Mouse (Mus musculus) adrenal gland, postnatal 4 days (tissue): ENCODE measurements around the gene Ifitm3. TPM values are rescaled to one million over a fixed set of nuclear protein-coding genes. Genes with fewer than 3 reads are reported as not detected.
"Not testable (repeated sequence)": the region's sequence is repeated elsewhere in the genome, so short reads cannot be mapped to it uniquely, and the experiment has no call there.

Source experiments
- DNase-seq, 2 experiments: peaks; one replicate each; pipeline ENCODE4 v3.0.0; 2021 to 2022; ENCODE audit warnings: low spot score in 2 of 2, mixed read lengths in 2 of 2
- total RNA-seq, 2 experiments: library from RNA; stranded (reverse); gene quantifications; 2 replicates each; pipeline ENCODE4 v1.2.3; 2021

The Ifitm3 gene
- total RNA-seq, 2 experiments from 2014 or later, result 109 to 115 TPM

- not testable (repeated sequence) for DNase-seq
These were observed 41.9 kb downstream of the Ifitm3 start for GRCm38 (mm10) chr7:140968710-140969109.

- no peak for DNase-seq
These were observed 42.5 kb downstream of the Ifitm3 start for GRCm38 (mm10) chr7:140967862-140968591.

GRCm38 (mm10) chr7:140966921-140967320, 43.6 kb downstream of the Ifitm3 start, which contains the start of gene Ifitm1:
Ifitm1 (plus strand) TSS chr7:140967221.
- DNase-seq, result no peak

GRCm38 (mm10) chr7:140962733-140963132, 47.8 kb downstream of the Ifitm3 start:
- DNase-seq, result no peak

- DNase-seq, result no peak
These were observed 49.2 kb downstream of the Ifitm3 start for GRCm38 (mm10) chr7:140961416-140961815.

GRCm38 (mm10) chr7:140960026-140960425, 50.5 kb downstream of the Ifitm3 start:
- DNase-seq, result no peak

Other genes starting within 250 kb of the Ifitm3 start
- 100 to 1,000 TPM in 1 of 2 experiments, 1 to 10 TPM in 1; 4.1 to 138 TPM for gene Cyp2e1, start 247.0 kb downstream of the Ifitm3 start, total RNA-seq
- gene Syce1, start 222.9 kb downstream of the Ifitm3 start, total RNA-seq, result under 1 TPM in 1 of 2 experiments, not detected in 1; 0.42 TPM
- gene Zfp941, start 188.6 kb downstream of the Ifitm3 start, total RNA-seq, result 1 to 10 TPM; 5.1 to 5.4 TPM
- gene Urah, start 175.8 kb downstream of the Ifitm3 start, total RNA-seq, result 10 to 100 TPM in 1 of 2 experiments, under 1 TPM in 1; 0.70 to 17.0 TPM
- not detected for gene Scgb1c1, start 165.2 kb downstream of the Ifitm3 start, total RNA-seq
- gene Odf3, start 163.0 kb downstream of the Ifitm3 start, total RNA-seq, result under 1 TPM; 0.40 to 0.76 TPM
- gene Gm45785, start 154.4 kb downstream of the Ifitm3 start, total RNA-seq, result 1 to 10 TPM in 1 of 2 experiments, not detected in 1; 1.2 TPM
- 10 to 100 TPM; 64.3 to 69.0 TPM for gene Ric8a, start 153.8 kb downstream of the Ifitm3 start, total RNA-seq
- gene Bet1l, start 153.2 kb downstream of the Ifitm3 start, total RNA-seq, result 10 to 100 TPM; 40.2 to 42.9 TPM
- gene Psmd13, start 128.8 kb downstream of the Ifitm3 start, total RNA-seq, result 100 to 1,000 TPM; 123 to 133 TPM
- gene Sirt3, start 128.5 kb downstream of the Ifitm3 start, total RNA-seq, result 10 to 100 TPM; 34.7 to 41.8 TPM
- 100 to 1,000 TPM; 183 to 297 TPM for gene Cox8b, start 110.3 kb downstream of the Ifitm3 start, total RNA-seq
- gene Nlrp6, start 89.9 kb downstream of the Ifitm3 start, total RNA-seq, result 1 to 10 TPM; 2.1 to 4.9 TPM
- 10 to 100 TPM; 41.5 to 44.5 TPM for gene Pgghg, start 69.4 kb downstream of the Ifitm3 start, total RNA-seq
- 1 to 10 TPM; 2.6 to 2.8 TPM for gene Ifitm5, start 60.5 kb downstream of the Ifitm3 start, total RNA-seq
- gene Gm45717, start 54.8 kb downstream of the Ifitm3 start, total RNA-seq, result not detected
- gene Ifitm2, start 54.8 kb downstream of the Ifitm3 start, total RNA-seq, result 100 to 1,000 TPM; 508 to 623 TPM
- 10 to 100 TPM in 1 of 2 experiments, 1 to 10 TPM in 1; 8.0 to 13.7 TPM for gene Ifitm1, start 43.5 kb downstream of the Ifitm3 start, total RNA-seq
- 1 to 10 TPM; 2.1 to 4.5 TPM for gene Ifitm6, start 7.2 kb upstream of the Ifitm3 start, total RNA-seq
- not detected for gene Gm17387, start 18.4 kb upstream of the Ifitm3 start, total RNA-seq
- 10 to 100 TPM in 1 of 2 experiments, 1 to 10 TPM in 1; 7.0 to 11.3 TPM for gene B4galnt4, start 50.3 kb upstream of the Ifitm3 start, total RNA-seq
- gene Pkp3, start 67.4 kb upstream of the Ifitm3 start, total RNA-seq, result 1 to 10 TPM; 1.6 to 2.2 TPM
- gene Sigirr, start 89.8 kb upstream of the Ifitm3 start, total RNA-seq, result 10 to 100 TPM in 1 of 2 experiments, 1 to 10 TPM in 1; 7.0 to 10.3 TPM
- 1 to 10 TPM in 1 of 2 experiments, under 1 TPM in 1; 0.65 to 2.2 TPM for gene Ano9, start 107.0 kb upstream of the Ifitm3 start, total RNA-seq
- 10 to 100 TPM; 44.2 to 53.1 TPM for gene Ptdss2, start 111.6 kb upstream of the Ifitm3 start, total RNA-seq
- 100 to 1,000 TPM; 179 to 186 TPM for gene Rnh1, start 162.1 kb upstream of the Ifitm3 start, total RNA-seq
- gene Hras, start 183.2 kb upstream of the Ifitm3 start, total RNA-seq, result 10 to 100 TPM; 88.5 to 96.4 TPM
- 1 to 10 TPM; 8.8 to 9.9 TPM for gene Lrrc56, start 183.4 kb upstream of the Ifitm3 start, total RNA-seq
- gene Lmntd2, start 203.3 kb upstream of the Ifitm3 start, total RNA-seq, result 1 to 10 TPM in 1 of 2 experiments, under 1 TPM in 1; 0.82 to 1.0 TPM
- gene Rassf7, start 205.1 kb upstream of the Ifitm3 start, total RNA-seq, result 10 to 100 TPM; 14.7 to 15.1 TPM
- 10 to 100 TPM; 77.1 to 91.9 TPM for gene Phrf1, start 218.0 kb upstream of the Ifitm3 start, total RNA-seq